Mouse (Mus musculus): ENCODE results near the gene Elovl2. TPM values are rescaled to one million over a fixed set of nuclear protein-coding genes. Genes with fewer than 3 reads are reported as not detected.

Elovl2 gene
- not detected for total RNA-seq (2023)

DNA sequence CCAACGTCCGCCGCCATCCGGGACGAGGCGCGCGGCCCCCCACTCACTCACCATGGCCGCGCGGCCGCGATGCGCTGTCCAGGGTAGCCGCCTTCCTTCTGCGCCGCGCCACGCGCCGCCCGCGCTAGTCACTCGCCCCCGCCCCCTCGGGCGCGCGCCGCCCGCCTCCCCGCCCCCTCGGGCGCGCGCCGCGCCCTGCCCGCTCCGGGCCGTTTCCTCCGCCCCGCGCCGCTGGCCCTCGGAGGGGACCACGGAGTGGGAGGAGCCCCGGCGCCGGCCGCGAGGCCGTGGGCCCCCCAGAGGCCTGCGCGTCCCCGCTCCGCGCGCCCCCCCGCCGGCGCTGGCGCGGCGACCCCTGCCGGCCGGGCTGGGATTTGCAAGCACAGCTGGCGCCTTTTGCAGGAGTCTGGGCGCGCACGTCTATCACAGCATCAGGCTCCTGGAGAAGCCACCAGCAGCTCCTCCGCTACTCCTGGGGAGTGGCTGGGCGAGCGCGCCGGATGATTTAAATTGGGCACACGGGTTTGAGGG is at the start of gene Elovl2:
TSS of gene Elovl2 (minus strand) at position 102 of the 531 bp plus-strand sequence.

DNA sequence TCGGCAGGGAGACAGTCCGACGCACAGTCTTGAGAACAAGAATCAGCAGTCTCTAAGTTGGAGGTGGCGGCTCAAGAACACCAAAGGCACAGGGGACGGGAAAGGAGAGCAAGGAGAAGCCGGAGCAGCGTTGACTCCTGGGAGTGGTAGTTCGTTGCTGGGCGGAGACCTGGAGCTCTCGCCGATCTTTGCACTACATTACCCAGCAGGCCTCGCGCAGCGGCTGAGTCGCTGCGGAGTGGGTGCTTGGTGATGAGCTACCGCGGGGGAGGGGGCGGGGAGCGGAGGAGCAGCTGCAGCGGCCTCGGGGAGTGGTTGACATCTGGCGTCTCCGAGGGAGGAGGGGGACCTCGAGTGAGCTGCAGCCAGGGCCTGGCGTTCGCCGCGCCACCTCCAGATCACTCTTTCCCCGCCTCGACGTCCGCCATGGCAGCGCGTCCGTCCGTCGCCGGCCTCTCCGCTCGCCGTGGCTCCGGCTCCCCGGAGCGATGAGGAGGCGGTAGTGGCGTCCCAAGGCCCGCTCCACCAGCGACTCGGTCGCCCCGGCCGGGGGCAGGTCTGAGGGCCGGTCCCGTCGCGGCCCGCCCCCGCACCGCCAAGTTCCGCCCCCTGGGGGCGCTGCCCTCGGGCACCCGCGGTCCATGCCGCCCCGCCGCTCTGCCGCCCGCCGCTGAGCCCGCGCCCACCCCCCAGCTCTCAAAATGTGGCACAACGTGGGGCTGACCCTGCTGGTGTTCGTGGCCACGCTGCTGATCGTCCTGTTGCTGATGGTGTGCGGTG is 29.5 kb upstream of the Elovl2 start, which contains the start of gene Smim13:
TSS of gene Smim13 (plus strand) at position 307 of the 780 bp plus-strand sequence.

Other genes starting within 250 kb of the Elovl2 start
- 10 to 100 TPM; 70.5 to 81.3 TPM for gene Pak1ip1, start 219.4 kb downstream of the Elovl2 start, total RNA-seq (2023)
- gene Tmem14c, start 204.1 kb downstream of the Elovl2 start, total RNA-seq (2023) = 10 to 100 TPM; 49.4 to 49.8 TPM
- gene Mak, start 140.7 kb downstream of the Elovl2 start, total RNA-seq (2023) = not detected
- under 1 TPM in 1 of 2 experiments, not detected in 1; 0.36 TPM for gene Gcm2, start 109.4 kb downstream of the Elovl2 start, total RNA-seq (2023)
- gene Sycp2l, start 106.1 kb downstream of the Elovl2 start, total RNA-seq (2023) = not detected
- 1 to 10 TPM; 7.6 to 8.5 TPM for gene Smim13, start 29.4 kb upstream of the Elovl2 start, total RNA-seq (2023)
- not detected for gene Gm17364, start 53.6 kb upstream of the Elovl2 start, total RNA-seq (2023)

All from T-cell, adult 66 days (primary cell).